ENCODE assay signal across 12 mouse cellular contexts in genomic region chr5:118716295-118717271, GRCm38 (mm10).
A peak's percentile ranks its signal among the peaks of the same experiment; 100 is the strongest.
DNase-seq lines count a peak whose midpoint lies in the region; ATAC-seq lines count a peak whose summit lies in the region.
"Had no signal": no experiment of that assay in that cellular context is flagged by ENCODE, and none has a peak within 500 bp of the region (broad histone marks: within the 10 kb centered on the region; RNA-seq: fewer than 3 reads in every experiment).

No protein-coding gene starts in this region.

- DNase-seq in heart, postnatal 4 days = no peak
- DNase-seq in midbrain, embryonic 11.5 days (ENCODE audit: low spot score, missing footprints) = no peak
- DNase-seq in midbrain, embryonic 14.5 days = no peak
- DNase-seq in right cerebral cortex, postnatal 10 days (ENCODE audit: low spot score in 2 of 2) = peak; percentile 54 to 64
- DNase-seq: adrenal gland, adult 2 months; cerebellum, adult 11 months; kidney, postnatal 10 days; spleen, adult 18-20 months had no signal

- no peak for ATAC-seq in heart, embryonic 15.5 days (replicated peaks; ENCODE audit: insufficient number of reproducible peaks, insufficient read depth, low FRiP score, low read depth)
- no peak for ATAC-seq in midbrain, embryonic 11.5 days (ENCODE audit: low FRiP score)
- no peak for ATAC-seq in midbrain, embryonic 14.5 days (ENCODE audit: low FRiP score, low TSS enrichment)
- no peak for ATAC-seq in embryonic facial prominence, embryonic 12.5 days (ENCODE audit: insufficient number of reproducible peaks, insufficient read depth, low FRiP score, low TSS enrichment)
- no peak for ATAC-seq in CD4-positive, CD25-positive, alpha-beta regulatory T cell, adult 4 months

- no peaks in the 10 kb centered on the region for H3K9me3 ChIP-seq in heart, embryonic 15.5 days (replicated peaks)
- H3K9me3 ChIP-seq in midbrain, embryonic 11.5 days (ENCODE audit: control insufficient read depth, low read length) = no peaks in the 10 kb centered on the region
- H3K9me3 ChIP-seq in midbrain, embryonic 14.5 days (ENCODE audit: control insufficient read depth, low read length) = no peaks in the 10 kb centered on the region
- no peaks in the 10 kb centered on the region for H3K9me3 ChIP-seq in embryonic facial prominence, embryonic 12.5 days
- H3K9me3 ChIP-seq: embryonic facial prominence, embryonic 15.5 days had no signal

- H3K4me1 ChIP-seq in heart, embryonic 15.5 days (replicated peaks) = peaks cover 20% of the 10 kb centered on the region
- H3K4me1 ChIP-seq in midbrain, embryonic 11.5 days (ENCODE audit: control insufficient read depth, insufficient read depth, low read length) = peaks cover 7% of the 10 kb centered on the region; the same call in 1 of the 2 replicates
- H3K4me1 ChIP-seq in midbrain, embryonic 14.5 days (ENCODE audit: control insufficient read depth, insufficient read depth, low read length) = peaks cover 25% of the 10 kb centered on the region
- H3K4me1 ChIP-seq in embryonic facial prominence, embryonic 12.5 days = peaks cover 17% of the 10 kb centered on the region

- H3K36me3 ChIP-seq in heart, embryonic 15.5 days = peaks cover under 1% of the 10 kb centered on the region; the same call in 1 of the 2 replicates
- no peaks in the 10 kb centered on the region for H3K36me3 ChIP-seq in midbrain, embryonic 11.5 days (ENCODE audit: control insufficient read depth, insufficient read depth, low read length)
- peaks cover 1% of the 10 kb centered on the region; the same call in 1 of the 2 replicates for H3K36me3 ChIP-seq in midbrain, embryonic 14.5 days (ENCODE audit: control insufficient read depth, insufficient read depth, low read length)
- peaks cover 4% of the 10 kb centered on the region for H3K36me3 ChIP-seq in embryonic facial prominence, embryonic 12.5 days

- no peaks in the 10 kb centered on the region for H3K27me3 ChIP-seq in heart, embryonic 15.5 days
- H3K27me3 ChIP-seq in midbrain, embryonic 11.5 days (ENCODE audit: control insufficient read depth, insufficient read depth, low read length) = no peaks in the 10 kb centered on the region
- H3K27me3 ChIP-seq in midbrain, embryonic 14.5 days (ENCODE audit: control insufficient read depth, insufficient read depth, low read length) = no peaks in the 10 kb centered on the region
- H3K27me3 ChIP-seq in embryonic facial prominence, embryonic 12.5 days = no peaks in the 10 kb centered on the region
- H3K27me3 ChIP-seq: embryonic facial prominence, embryonic 15.5 days had no signal

- H3K4me2 ChIP-seq in heart, embryonic 15.5 days = peak overlapping the region; percentile 26; the same call in 1 of the 2 replicates
- no peak overlapping the region for H3K4me2 ChIP-seq in midbrain, embryonic 11.5 days
- no peak overlapping the region for H3K4me2 ChIP-seq in midbrain, embryonic 14.5 days (ENCODE audit: low read length)
- H3K4me2 ChIP-seq in embryonic facial prominence, embryonic 12.5 days (replicated peaks) = no peak overlapping the region
- H3K4me2 ChIP-seq: embryonic facial prominence, embryonic 15.5 days had no signal

- H3K9ac ChIP-seq in heart, embryonic 15.5 days = no peak overlapping the region
- 0 out of 2 replicates have a peak overlapping the region, but pooled peaks have one; percentile 25 for H3K9ac ChIP-seq in midbrain, embryonic 11.5 days (ENCODE audit: low read length)
- no peak overlapping the region; the same call in 1 of the 2 replicates for H3K9ac ChIP-seq in midbrain, embryonic 14.5 days (replicated peaks; ENCODE audit: low read length)
- no peak overlapping the region for H3K9ac ChIP-seq in embryonic facial prominence, embryonic 12.5 days
- H3K9ac ChIP-seq: embryonic facial prominence, embryonic 15.5 days had no signal

- 0 out of 2 replicates have a peak overlapping the region, but pooled peaks have one; percentile 24 for H3K27ac ChIP-seq in heart, embryonic 15.5 days
- no peak overlapping the region for H3K27ac ChIP-seq in midbrain, embryonic 11.5 days (ENCODE audit: low read depth, low read length)
- no peak overlapping the region for H3K27ac ChIP-seq in midbrain, embryonic 14.5 days (replicated peaks; ENCODE audit: low read depth, low read length)
- peak overlapping the region; percentile 23; the same call in 1 of the 2 replicates for H3K27ac ChIP-seq in embryonic facial prominence, embryonic 12.5 days
- H3K27ac ChIP-seq: embryonic facial prominence, embryonic 15.5 days had no signal

- WGBS in heart, embryonic 15.5 days = 39% methylated on average over 14 of the region's 14 CpGs
- WGBS in midbrain, embryonic 11.5 days = 52% methylated on average over 14 of the region's 14 CpGs
- WGBS in midbrain, embryonic 14.5 days = 45% methylated on average over 14 of the region's 14 CpGs
- WGBS in embryonic facial prominence, embryonic 12.5 days = 62% methylated on average over 14 of the region's 14 CpGs

- no peak overlapping the region for H3K4me3 ChIP-seq in heart, embryonic 15.5 days
- H3K4me3 ChIP-seq in midbrain, embryonic 11.5 days (ENCODE audit: low read depth, low read length) = no peak overlapping the region
- H3K4me3 ChIP-seq in midbrain, embryonic 14.5 days (replicated peaks; ENCODE audit: low read depth, low read length) = no peak overlapping the region
- no peak overlapping the region for H3K4me3 ChIP-seq in embryonic facial prominence, embryonic 12.5 days
- H3K4me3 ChIP-seq: embryonic facial prominence, embryonic 15.5 days had no signal

Comparison
In these comparisons a context has a peak if more than half of its experiments do, and no peak if none do; other contexts are left out.
1. H3K27ac ChIP-seq: peak in heart, embryonic 15.5 days (single experiment) and embryonic facial prominence, embryonic 12.5 days (single experiment); none in midbrain, embryonic 11.5 days (single experiment) and midbrain, embryonic 14.5 days (single experiment).
2. DNase-seq: peak in right cerebral cortex, postnatal 10 days (2 of 2); none in heart, postnatal 4 days (single experiment), midbrain, embryonic 11.5 days (single experiment) and midbrain, embryonic 14.5 days (single experiment).